In the genomic region with DNA sequence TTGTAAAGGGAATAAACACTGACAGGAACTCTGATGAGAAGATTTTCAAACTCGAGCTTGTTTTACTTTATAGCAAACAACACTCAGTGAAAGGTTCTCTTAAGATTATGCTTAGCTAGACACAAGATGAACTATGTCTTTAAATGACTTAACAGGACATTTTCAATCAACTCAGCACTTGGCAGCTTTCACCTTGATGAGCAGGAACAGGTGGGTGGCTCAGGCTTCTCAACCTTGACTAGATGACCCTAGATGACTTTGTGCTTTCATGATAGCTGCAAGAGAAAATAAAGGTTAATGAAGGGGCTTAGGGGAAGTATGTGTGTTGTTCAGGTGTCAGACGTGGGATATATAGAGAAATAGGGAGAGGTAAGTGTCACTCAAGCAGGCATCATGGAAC, we compare ENCODE assay signal across 14 mouse cellular contexts.
"Had no signal": no experiment of that assay in that cellular context is flagged by ENCODE, and none has a peak within 500 bp of the region (broad histone marks: within the 10 kb centered on the region; RNA-seq: fewer than 3 reads in every experiment).

No protein-coding gene starts in this region.

- DNase-seq: lung, adult 2 months; lung, postnatal 14 days; lung, postnatal 36 days; right cerebral cortex, postnatal 14 days; spleen, adult 18-20 months; thymus, adult 18-20 months; thymus, postnatal 14 days; thymus, postnatal 4 days had no signal

- H3K4me1 ChIP-seq: lung, embryonic 15.5 days; megakaryocyte, embryonic 14.5 days; midbrain, embryonic 13.5 days; midbrain, embryonic 15.5 days; neural tube, embryonic 12.5 days had no signal

- H3K36me3 ChIP-seq: lung, embryonic 15.5 days; midbrain, embryonic 13.5 days; midbrain, embryonic 15.5 days; neural tube, embryonic 12.5 days had no signal

- H3K27ac ChIP-seq: lung, embryonic 15.5 days; macrophage; midbrain, embryonic 13.5 days; midbrain, embryonic 15.5 days; neural tube, embryonic 12.5 days had no signal

- H3K27me3 ChIP-seq: lung, embryonic 15.5 days; megakaryocyte, embryonic 14.5 days; midbrain, embryonic 13.5 days; midbrain, embryonic 15.5 days; neural tube, embryonic 12.5 days had no signal

- H3K4me3 ChIP-seq: lung, embryonic 15.5 days; megakaryocyte, embryonic 14.5 days; midbrain, embryonic 13.5 days; midbrain, embryonic 15.5 days; neural tube, embryonic 12.5 days had no signal

- H3K9ac ChIP-seq: lung, embryonic 15.5 days; midbrain, embryonic 13.5 days; midbrain, embryonic 15.5 days; neural tube, embryonic 12.5 days had no signal
